Mouse (Mus musculus): ENCODE results near the gene Zbtb32. TPM values are rescaled to one million over a fixed set of nuclear protein-coding genes. Genes with fewer than 3 reads are reported as not detected.

The Zbtb32 gene
- not detected in 2 replicates for polyA plus RNA-seq (2012; ENCODE audit: insufficient read depth, insufficient read length, missing spikeins)

DNA sequence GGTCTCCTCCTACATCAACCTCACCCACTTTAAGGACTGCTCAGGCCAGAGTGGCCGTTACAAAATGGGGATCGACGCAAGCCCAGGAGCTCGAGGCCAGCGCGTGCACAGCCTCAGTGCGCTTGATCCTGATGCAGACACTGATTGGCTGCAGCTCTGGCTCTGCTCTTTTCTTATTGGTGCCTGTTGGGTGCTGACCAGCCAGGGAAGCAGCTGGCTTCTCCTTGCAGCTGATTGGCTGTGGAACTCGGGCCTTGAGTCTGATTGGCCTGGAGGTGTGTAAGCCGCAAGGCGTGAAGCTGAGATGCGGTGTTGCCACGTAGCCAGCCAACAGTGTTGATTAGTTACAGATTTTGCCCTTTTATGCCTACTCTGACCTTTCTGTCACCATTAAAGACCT, at the start of gene Zbtb32:
Gene Zbtb32, minus strand, starts transcription at position 124 of the 400 bp plus-strand sequence.
- Histone ChIP-seq H3K27ac (replicated peaks; ENCODE audit: low read depth, low read length) (no peak within 1 kb of the TSS), H3K4me1 (ENCODE audit: control insufficient read depth, insufficient read depth, insufficient read length, low read length) (no peaks in the 10 kb centered on the region), H3K4me3 (ENCODE audit: insufficient read depth, low read depth, low read length) (no peak within 1 kb of the TSS)

DNA sequence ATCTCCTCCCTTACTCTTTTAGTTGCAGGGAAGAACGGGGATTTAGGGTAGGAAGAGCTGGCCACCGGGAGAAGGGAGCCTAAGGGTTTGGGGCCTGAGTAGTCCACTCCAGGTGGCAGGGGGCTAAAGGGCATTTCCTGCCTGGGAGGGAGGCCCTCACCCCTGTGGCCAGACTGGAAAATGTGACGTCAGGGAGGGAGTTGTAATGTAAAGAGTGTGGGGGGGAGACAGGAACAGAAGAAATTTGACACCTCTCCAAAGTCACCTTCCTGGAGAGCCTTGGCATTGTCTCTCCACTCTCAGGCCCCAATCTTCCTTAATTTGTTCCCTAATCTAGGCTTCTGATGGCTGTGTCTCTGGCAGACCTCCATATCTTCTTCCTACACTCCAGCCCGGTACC, 40.4 kb upstream of the Zbtb32 start:
- Histone ChIP-seq H3K4me1 (ENCODE audit: control insufficient read depth, insufficient read depth, insufficient read length, low read length) (no peaks in the 10 kb centered on the region), H3K4me3 (ENCODE audit: insufficient read depth, low read depth, low read length) (no peak overlapping the region), H3K27ac (replicated peaks; ENCODE audit: low read depth, low read length) (no peak overlapping the region)

DNA sequence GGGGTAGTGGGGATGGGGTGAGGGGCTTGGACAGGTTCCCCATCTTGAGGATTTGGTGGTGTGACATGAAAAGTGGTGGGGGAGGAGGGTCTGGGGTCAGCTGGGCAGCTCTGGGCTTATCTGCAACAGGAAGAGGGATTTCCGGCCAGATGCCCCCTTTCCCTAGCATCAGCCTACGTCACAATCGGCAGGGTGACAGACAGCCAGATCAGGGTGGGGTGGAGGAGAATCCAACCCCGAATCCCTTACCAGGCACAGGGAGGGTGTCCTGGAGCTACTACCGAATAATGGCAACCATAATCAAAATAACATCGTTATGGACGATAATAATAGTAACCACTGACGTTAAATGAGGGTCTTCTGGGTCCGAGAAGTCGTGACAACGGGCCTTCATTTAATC, 37.7 kb upstream of the Zbtb32 start:
- no peak overlapping the region for H3K27ac ChIP-seq (replicated peaks; ENCODE audit: low read depth, low read length)
- H3K4me1 ChIP-seq (ENCODE audit: control insufficient read depth, insufficient read depth, insufficient read length, low read length), result no peaks in the 10 kb centered on the region
- no peak overlapping the region for H3K4me3 ChIP-seq (ENCODE audit: insufficient read depth, low read depth, low read length)

DNA sequence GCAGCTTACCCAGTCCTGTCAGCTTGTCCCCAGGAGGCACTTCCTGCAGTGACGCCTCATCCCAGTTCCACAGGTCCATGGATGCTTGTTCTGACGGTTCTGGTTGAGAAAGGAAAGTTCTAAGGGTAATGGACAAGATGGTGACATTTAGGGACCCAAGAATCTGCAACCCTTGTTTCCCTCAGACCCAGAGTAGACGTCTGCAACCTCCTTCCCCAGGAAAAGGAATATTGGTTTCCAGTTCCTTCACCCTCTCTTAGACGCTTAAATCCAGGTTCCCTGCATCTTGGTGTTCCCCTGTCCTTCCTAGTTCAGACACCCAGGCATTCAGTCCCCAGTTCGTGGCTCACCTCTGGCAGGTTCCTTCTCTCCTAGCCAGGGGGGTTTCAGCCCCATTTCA, 37.0 kb upstream of the Zbtb32 start, which contains the start of gene Etv2:
Gene Etv2, minus strand, starts transcription at position 101 of the 400 bp plus-strand sequence.
- H3K4me1 ChIP-seq (ENCODE audit: control insufficient read depth, insufficient read depth, insufficient read length, low read length), result no peaks in the 10 kb centered on the region
- no peak within 1 kb of the TSS for H3K4me3 ChIP-seq (ENCODE audit: insufficient read depth, low read depth, low read length)
- H3K27ac ChIP-seq (replicated peaks; ENCODE audit: low read depth, low read length), result no peak within 1 kb of the TSS

DNA sequence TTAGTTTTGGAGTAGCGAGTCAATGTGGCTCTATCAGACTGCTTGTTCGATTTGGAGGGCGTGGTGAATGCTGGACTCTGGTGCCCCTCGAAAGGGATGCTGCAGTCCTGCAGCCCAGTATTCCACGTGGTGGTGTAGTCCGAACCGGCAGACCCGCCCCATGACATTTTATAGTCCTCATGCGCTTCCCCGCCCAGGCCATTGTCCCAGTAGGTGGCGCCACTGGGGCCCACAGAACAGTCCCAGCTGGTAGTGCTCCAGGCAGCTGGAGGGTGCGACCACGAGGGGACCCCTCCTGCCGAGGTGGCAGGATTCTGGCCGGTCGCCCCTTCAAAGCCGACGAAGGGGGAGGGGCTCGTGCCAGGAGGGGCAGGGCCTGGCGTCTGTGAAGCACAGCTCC, 35.9 kb upstream of the Zbtb32 start:
- H3K27ac ChIP-seq (replicated peaks; ENCODE audit: low read depth, low read length), result no peak overlapping the region
- H3K4me1 ChIP-seq (ENCODE audit: control insufficient read depth, insufficient read depth, insufficient read length, low read length), result no peaks in the 10 kb centered on the region
- H3K4me3 ChIP-seq (ENCODE audit: insufficient read depth, low read depth, low read length), result no peak overlapping the region

DNA sequence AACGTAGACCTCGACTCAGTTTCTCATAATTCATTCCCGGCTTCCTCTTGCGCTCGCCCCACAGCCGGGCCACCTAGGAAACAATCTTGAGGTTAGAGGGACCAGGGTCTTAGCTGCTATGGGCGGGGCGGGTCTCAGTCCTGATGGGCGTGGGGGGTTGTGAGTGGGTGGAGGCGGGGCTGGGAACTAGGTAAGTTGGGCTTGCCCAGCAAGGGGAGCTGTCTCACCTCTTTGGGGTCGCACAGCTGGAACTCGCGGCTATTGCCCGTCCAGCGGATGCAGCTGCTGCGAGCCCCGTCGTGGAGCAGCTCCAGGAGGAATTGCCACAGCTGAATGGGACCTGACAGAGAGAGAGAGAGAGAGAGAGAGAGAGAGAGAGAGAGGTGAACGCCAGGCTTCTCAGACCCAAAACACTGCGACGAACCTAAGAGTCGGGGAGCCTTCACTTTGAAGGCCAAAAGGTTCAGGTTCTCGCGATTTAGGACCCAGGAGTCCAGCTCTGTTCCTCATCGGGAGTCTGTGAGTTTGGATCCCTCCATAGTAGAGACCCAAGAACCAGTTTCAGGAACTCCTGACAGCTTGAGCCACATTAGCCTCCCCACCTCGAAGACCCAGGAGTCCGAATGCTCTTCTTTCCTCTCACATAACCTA, 35.2 kb upstream of the Zbtb32 start:
- Histone ChIP-seq H3K4me3 (ENCODE audit: insufficient read depth, low read depth, low read length) (no peak overlapping the region), H3K27ac (replicated peaks; ENCODE audit: low read depth, low read length) (no peak overlapping the region), H3K4me1 (ENCODE audit: control insufficient read depth, insufficient read depth, insufficient read length, low read length) (no peaks in the 10 kb centered on the region)

DNA sequence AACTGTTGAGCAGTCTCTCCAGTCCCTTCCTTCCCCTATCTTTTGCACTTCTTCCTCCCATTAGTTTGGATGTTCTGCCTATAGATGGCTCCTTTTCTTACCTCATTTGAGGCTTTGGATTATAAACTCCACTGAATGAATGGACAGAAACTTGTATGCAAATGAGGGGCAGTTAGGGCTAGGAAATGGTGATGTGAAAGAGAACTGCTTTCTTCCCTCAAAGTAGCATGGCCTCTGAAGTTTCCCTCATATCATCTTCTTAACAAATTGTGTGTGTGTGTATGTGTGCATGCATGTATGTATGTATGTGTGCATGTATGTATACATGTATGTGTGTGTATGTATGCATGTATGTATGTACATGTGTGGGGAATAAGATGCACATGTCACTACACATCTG, 30.3 kb upstream of the Zbtb32 start:
- no peak overlapping the region for H3K27ac ChIP-seq (replicated peaks; ENCODE audit: low read depth, low read length)
- H3K4me3 ChIP-seq (ENCODE audit: insufficient read depth, low read depth, low read length), result no peak overlapping the region
- H3K4me1 ChIP-seq (ENCODE audit: control insufficient read depth, insufficient read depth, insufficient read length, low read length), result no peaks in the 10 kb centered on the region

DNA sequence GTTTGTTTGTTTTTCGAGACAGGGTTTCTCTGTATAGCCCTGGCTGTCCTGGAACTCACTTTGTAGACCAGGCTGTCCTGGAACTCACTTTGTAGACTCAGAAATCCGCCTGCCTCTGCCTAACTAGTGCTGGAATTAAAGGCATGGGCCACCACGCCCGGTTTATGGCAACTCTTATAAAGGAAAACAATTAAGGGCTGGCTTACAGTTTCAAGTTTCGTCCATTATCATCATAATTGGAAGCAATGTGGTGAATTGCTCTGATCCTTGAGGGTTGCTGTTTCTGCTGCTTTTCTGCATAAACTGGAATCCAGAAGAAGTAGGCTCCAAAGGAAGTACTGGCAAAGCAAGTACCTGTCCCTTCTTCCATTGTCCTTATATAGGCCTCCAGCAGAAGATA, 27.9 kb upstream of the Zbtb32 start:
- H3K27ac ChIP-seq (replicated peaks; ENCODE audit: low read depth, low read length), result no peak overlapping the region
- no peak overlapping the region for H3K4me3 ChIP-seq (ENCODE audit: insufficient read depth, low read depth, low read length)
- no peaks in the 10 kb centered on the region; the same call in 1 of the 2 replicates for H3K4me1 ChIP-seq (ENCODE audit: control insufficient read depth, insufficient read depth, insufficient read length, low read length)

DNA sequence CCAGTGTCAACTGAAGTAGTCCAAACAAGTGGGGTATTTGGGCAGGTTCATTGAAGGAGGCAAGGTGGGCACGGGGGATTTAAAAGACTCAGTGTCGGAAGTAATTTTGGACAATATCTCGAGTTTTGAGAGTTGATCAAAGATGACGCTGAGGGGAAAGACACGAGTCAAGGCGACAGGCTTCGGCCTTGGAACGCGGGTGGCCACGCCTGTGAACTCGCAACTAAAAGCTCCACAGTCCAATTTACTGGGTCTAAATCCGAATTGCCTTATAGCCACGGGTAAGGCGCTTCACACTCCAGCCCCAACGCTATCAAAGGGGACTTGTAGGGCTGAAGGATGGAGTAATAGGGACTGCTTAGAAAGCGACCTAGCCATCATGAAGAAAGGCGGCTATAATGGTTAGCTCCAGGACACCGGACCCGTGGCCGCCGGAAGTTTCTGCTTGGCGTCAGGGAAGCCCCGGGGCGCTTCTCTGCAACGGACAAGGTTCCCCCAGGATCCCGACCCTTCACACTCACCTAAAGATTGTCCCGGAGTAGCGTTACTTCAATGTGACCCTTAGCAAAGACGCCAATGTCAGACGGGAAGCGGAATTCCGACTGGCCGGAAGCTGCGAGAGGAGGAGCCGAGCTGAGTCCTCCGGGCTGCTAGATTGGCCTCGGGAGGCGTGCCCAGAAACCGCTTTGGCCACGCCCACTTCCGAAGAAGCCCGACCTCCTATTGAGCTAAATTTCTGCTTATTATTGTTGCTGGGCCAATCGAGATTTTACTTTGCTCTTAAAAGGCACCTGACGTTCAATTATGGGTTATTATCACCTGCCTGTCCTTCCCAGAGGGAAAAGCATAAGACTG, 27.0 kb upstream of the Zbtb32 start, which contains the start of gene Cox6b1:
Gene Cox6b1, minus strand, starts transcription at position 622 of the 855 bp plus-strand sequence.
- Histone ChIP-seq H3K27ac (replicated peaks; ENCODE audit: low read depth, low read length) (peak within 1 kb of the TSS; percentile 96), H3K4me3 (ENCODE audit: insufficient read depth, low read depth, low read length) (peak within 1 kb of the TSS; percentile 92), H3K4me1 (ENCODE audit: control insufficient read depth, insufficient read depth, insufficient read length, low read length) (no peaks in the 10 kb centered on the region; the same call in 1 of the 2 replicates)

DNA sequence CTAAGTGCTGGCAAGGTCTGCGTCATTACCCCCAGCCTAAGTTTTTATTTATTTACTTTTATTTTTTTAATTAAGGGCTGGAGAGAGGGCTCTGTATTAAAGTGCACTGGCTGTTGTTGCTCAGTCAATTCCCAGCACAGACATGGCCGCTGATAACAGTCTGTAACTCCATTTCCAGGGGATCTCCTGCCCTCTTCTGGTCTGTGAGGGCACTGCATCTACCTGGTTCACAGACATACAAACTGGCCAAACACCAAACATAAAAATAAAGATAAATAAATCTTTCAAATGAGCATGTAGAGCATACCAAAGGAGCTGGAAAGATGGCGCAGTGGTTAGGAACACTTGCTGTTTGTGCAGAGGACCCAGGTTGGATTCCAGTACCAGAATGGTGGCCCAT, 20.5 kb upstream of the Zbtb32 start:
- no peak overlapping the region for H3K27ac ChIP-seq (replicated peaks; ENCODE audit: low read depth, low read length)
- H3K4me1 ChIP-seq (ENCODE audit: control insufficient read depth, insufficient read depth, insufficient read length, low read length), result no peaks in the 10 kb centered on the region; the same call in 1 of the 2 replicates
- H3K4me3 ChIP-seq (ENCODE audit: insufficient read depth, low read depth, low read length), result no peak overlapping the region

DNA sequence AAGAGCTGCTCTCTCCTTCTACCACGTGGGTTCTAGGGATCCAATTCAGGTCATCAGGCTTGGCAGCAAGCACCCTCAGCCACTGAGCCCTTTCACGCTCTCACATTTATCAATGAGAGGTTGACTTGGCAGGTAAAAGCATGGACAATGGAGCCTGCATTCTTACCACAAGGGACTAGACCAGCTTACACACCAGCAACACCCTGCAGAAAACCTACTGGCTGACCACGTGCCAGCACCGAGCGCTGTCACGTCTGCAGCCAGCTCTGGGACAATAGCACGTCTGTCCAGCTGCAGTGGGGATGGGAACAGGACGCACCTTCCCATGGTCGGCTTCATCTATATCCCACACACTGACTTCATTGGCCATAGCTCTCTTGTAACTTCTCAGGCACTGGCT, 19.9 kb upstream of the Zbtb32 start:
- Histone ChIP-seq H3K4me3 (ENCODE audit: insufficient read depth, low read depth, low read length) (no peak overlapping the region), H3K4me1 (ENCODE audit: control insufficient read depth, insufficient read depth, insufficient read length, low read length) (no peaks in the 10 kb centered on the region; the same call in 1 of the 2 replicates), H3K27ac (replicated peaks; ENCODE audit: low read depth, low read length) (no peak overlapping the region)

DNA sequence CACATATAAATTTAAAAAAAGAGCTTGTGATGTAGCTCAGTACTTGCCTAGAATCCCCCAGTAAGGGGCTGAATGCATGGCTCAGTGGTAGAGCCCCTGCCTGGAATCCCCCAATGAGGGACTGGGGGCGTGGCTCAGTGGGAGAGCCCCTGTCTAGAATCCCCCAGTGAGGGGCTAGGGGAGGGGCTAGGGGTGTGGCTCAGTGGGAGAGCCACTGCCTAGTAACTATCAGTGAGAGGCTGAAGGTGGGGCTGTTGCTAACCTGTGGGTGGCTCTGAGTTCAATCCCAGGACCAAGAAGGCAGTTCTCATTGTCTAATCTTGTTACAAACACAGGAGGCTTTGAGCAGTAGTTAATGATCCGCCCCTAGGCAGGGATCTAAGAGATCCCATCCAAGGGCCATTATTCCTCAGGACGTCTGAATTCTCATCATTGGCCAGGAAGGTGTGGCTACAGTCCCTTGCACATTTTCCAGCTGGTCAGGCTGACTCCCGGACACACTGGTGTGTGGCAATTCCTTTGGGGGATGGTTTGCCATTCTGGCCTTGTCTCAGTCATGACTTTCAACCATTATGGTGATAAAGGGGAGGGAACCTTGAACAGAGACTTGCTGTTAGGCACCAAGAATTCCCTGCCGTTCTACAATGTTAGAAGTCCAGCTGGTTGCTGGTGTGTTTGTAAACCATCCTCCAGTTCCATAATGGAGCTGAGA, 16.5 kb upstream of the Zbtb32 start:
- no peaks in the 10 kb centered on the region for H3K4me1 ChIP-seq (ENCODE audit: control insufficient read depth, insufficient read depth, insufficient read length, low read length)
- no peak overlapping the region for H3K4me3 ChIP-seq (ENCODE audit: insufficient read depth, low read depth, low read length)
- no peak overlapping the region for H3K27ac ChIP-seq (replicated peaks; ENCODE audit: low read depth, low read length)

DNA sequence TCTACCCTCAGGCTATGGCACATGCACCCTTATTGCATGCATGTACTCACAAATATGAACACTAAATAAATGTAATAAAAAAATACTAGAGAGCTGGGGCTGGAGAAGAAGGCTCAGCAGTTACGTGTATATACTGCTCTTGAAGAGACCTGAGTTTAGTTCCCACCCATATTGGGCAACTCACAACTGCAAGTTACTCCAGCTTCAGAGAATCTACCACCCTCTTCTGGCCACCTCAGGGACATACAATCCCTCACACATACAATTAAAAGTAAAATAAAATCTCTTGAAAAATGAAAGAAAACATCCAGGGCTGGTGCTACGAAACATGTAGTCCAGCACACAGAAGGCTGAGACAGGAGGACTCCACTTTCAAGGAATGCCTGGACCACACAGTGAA, 15.7 kb upstream of the Zbtb32 start:
- no peak overlapping the region for H3K4me3 ChIP-seq (ENCODE audit: insufficient read depth, low read depth, low read length)
- H3K4me1 ChIP-seq (ENCODE audit: control insufficient read depth, insufficient read depth, insufficient read length, low read length), result no peaks in the 10 kb centered on the region
- H3K27ac ChIP-seq (replicated peaks; ENCODE audit: low read depth, low read length), result no peak overlapping the region

DNA sequence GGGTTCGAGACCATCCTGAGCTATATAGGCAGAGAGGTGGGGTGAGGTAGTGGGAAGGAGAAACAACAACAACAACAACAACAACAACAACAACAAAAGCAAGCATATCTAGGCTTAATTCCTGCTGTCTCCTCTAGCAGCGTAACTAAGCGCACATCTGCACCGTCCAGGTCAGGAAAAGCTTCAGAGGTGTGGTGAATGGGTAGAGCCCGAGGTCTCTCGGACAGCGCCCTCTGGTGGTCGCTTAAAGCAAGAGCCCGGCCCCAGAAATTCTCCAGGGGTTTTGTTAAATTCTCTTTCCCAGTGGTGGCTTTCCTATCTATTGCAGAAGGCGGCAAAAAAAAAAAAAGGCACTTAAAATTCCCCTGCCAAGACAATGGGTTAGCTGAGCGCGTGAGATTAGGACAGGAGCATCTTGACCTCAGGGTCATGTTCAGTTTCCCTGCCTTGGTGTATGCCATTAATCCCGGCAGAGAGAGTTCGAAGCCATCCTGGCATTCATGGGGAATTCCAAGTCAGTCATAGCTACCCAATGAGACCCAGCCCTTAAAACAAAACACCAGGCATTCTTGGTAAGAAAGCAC, 14.9 kb upstream of the Zbtb32 start:
- Histone ChIP-seq H3K4me1 (ENCODE audit: control insufficient read depth, insufficient read depth, insufficient read length, low read length) (no peaks in the 10 kb centered on the region), H3K27ac (replicated peaks; ENCODE audit: low read depth, low read length) (no peak overlapping the region), H3K4me3 (ENCODE audit: insufficient read depth, low read depth, low read length) (no peak overlapping the region)

Data from brown adipose tissue, adult 24 weeks (tissue).